Mouse (Mus musculus) heart, adult 18-20 months (tissue): Measurements from ENCODE around the gene St6galnac3. TPM values are rescaled to one million over a fixed set of nuclear protein-coding genes. Genes with fewer than 3 reads are reported as not detected.

Experiments
- microRNA-seq, 2 experiments: library from miRNA; unstranded; fragments of <30 nt; microRNA quantifications; one replicate each; pipeline ENCODE4 v1.2.0; 2022
- total RNA-seq, 2 experiments: library from RNA; stranded (reverse); gene quantifications; 2 replicates each; pipeline ENCODE4 v1.2.3; 2021

The St6galnac3 gene
- total RNA-seq, 2 experiments from 2014 or later = 7.8 to 8.1 TPM

Small RNAs within 50 kb of the gene (microRNA-seq; reads per million reads assigned to microRNA genes)
- 0 reads per million in 2 experiments for gene Gm27405

Other genes with a start within 250 kb of the St6galnac3 start
- not detected for gene Asb17, start 119.0 kb upstream of the St6galnac3 start, total RNA-seq
- gene Msh4, start 181.0 kb upstream of the St6galnac3 start, total RNA-seq = under 1 TPM in 1 of 2 experiments, not detected in 1; 0.08 TPM
- 10 to 100 TPM; 91.9 to 99.4 TPM for gene Rabggtb, start 187.8 kb upstream of the St6galnac3 start, total RNA-seq
- gene Acadm, start 219.5 kb upstream of the St6galnac3 start, total RNA-seq = 1,000 to 10,000 TPM; 1,411 to 1,781 TPM
- under 1 TPM; 0.13 to 0.17 TPM for gene Slc44a5, start 248.3 kb upstream of the St6galnac3 start, total RNA-seq